Mouse (Mus musculus) testis, adult 2 months (tissue): Measurements from ENCODE around the gene Pitpnm3.

ENCODE experiments used
- CTCF ChIP-seq: fragments of 200-500 bp; IDR thresholded peaks from 2 replicates; pipeline ENCODE4 v1.5.1; 2012; ENCODE audit warnings: low read depth, mild to moderate bottlenecking, inconsistent platforms, low read length, moderate library complexity; ENCODE audit not compliant: control insufficient read depth, insufficient read depth, insufficient replicate concordance
- POLR2A ChIP-seq: fragments of 200-500 bp; IDR thresholded peaks from 2 replicates; pipeline ENCODE4 v1.6.1; 2012; ENCODE audit warnings: low read depth, mild to moderate bottlenecking, inconsistent platforms, low read length, moderate library complexity; ENCODE audit not compliant: control insufficient read depth

GRCm38 (mm10) chr11:72092390-72092789, 43.2 kb downstream of the Pitpnm3 start:
- no peak for TF ChIP-seq POLR2A
- no peak for TF ChIP-seq CTCF
